Mouse (Mus musculus) left cerebral cortex, adult 9 months (tissue): Measurements from ENCODE around the gene Adamts17.
A peak's percentile ranks its signal among the peaks of the same experiment; 100 is the strongest.

Experiments
- DNase-seq, 2 experiments: peaks; one replicate each; pipeline ENCODE4 v3.0.0; 2022; ENCODE audit warnings: low spot score in 2 of 2

Adamts17 gene

DNA sequence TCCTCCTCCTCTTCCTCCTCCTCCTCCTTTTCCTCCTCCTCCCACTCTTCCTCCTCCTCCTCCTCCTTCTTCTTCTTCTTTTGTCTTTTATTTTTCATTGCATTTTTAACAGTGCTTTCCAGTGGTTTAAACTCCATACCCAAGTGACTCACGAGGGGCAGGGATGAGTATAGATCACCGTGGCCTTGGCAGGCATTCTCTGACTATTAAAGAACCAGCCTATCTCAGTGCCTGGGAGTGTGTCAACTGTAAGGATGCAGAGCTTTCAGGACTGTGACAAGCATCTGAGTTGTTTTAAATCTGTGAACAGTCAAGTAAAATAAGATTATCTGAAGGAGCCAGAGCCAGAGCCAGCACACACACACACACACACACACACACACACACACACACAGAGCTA lies 130.7 kb downstream of the Adamts17 start:
- DNase-seq, result no peak

DNA sequence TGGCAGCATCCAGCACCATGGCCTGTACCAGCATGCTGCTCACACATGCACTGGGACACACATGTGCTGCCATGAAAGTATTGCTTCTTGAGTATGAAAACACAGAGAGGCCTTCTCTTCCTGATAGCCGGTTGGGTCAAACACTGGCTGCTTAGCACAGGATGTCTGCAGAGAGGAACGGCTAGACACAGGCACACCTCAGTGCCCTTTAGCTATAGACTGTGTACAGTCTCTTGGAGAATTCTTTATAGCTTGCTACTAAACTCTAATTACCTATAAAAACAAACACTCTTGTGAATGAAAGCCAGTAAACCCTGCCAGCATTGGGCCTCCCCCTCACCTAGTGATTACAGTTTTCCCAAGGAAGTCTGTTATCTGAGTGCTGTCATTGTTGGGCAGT lies 131.4 kb downstream of the Adamts17 start:
- no peak for DNase-seq

- no peak for DNase-seq
Measured at GRCm38 (mm10) chr7:66974859-66975258, 135.3 kb downstream of the Adamts17 start.

- no peak for DNase-seq
Measured at GRCm38 (mm10) chr7:66976371-66976770, 136.8 kb downstream of the Adamts17 start.

- peak in 1 of 2 experiments; percentile 25 for DNase-seq
Measured at GRCm38 (mm10) chr7:66981591-66981990, 142.1 kb downstream of the Adamts17 start.

- DNase-seq, result no peak
Measured at GRCm38 (mm10) chr7:66982084-66982483, 142.5 kb downstream of the Adamts17 start.

DNA sequence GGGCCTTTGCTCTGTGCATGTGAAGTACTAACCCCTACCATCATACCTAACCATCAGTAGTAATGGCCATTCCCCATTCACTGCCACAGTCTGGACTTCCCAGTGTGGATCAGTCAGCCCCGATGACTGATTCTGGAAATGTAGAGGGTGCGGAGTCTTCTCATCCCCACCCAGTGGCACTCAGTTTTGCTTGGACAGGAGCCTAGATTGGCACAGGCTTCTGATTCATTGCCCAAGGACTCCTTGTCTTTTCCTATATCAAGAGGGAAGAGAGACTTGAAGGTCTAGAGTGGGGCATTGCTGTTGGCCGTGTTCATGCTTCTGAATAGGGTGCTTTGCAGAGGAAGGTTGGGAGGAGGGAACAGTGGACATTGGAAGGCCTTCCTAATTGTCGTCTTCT lies 148.1 kb downstream of the Adamts17 start:
- DNase-seq, result no peak

DNA sequence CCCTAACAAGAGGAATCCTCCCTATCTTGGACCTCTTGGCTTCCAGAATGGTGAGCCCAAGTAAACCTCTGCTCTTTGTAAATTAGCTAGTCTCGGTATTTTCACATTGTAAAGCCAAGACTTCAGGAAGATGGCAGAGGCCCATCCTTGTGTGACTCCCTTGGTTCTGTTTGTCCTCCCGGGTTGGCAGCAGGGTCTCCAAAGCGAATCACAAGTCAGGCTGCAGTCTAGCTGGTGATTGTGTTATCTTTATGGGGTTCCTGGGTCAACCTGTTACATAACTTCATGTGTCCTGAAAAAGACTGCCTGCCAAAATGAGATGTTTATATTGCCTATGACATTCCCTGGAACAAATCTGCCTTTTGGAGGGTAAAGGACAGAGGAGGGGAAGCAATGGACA lies 148.9 kb downstream of the Adamts17 start:
- no peak for DNase-seq

DNA sequence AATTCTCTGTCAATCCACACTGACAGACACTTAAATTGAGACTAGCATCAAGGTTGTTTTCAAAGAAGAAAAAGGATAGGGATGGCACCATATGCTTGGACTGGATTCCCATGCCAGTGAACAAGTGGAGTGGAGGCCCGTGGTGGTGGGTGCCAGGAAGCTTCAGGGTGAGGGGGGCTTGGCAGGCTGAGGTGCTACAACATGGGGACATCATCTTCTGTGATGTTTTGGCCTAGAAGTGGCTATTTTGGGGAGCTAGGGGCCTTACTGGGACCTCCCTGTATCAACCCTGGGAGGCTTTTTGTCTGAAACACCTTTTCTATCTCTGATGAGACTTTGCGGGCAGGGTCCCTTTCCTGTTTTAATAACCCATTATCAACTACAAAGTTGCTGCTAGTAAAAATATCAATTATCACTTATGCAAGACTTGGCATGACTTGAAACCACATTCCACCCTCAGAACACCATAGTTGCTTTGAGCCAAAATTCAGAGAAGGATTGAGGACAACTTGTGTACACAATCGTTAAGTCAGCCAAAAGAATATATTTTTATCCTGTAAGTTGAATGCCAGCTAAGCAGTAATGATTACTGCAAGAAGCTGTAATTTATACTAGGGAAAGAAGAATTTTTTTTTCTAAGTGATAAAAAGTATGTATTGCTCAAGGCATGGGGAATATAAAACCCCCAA lies 150.0 kb downstream of the Adamts17 start:
- DNase-seq, result peak; percentile 6 to 21

DNA sequence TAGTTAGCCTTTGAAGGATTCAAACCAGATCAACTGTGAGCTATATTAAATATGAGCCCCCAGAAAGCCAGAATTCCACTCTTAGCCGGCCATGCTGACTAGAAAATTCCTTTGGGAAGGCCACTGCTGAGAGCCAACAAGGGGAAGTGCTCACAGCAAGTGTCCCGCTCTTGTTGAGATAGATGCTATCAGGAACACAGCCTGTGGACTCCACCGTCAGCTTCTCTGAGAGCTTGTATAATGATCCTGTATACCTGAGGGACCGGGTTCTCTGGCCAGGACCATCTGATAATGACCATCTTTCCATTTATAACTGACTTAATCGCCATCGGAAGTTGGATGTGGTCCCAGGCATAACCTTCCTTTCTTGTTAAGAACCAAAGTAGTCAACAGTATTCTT lies 159.3 kb downstream of the Adamts17 start:
- DNase-seq, result no peak

GRCm38 (mm10) chr7:67003648-67004047 lies 164.1 kb downstream of the Adamts17 start:
- no peak for DNase-seq

- no peak for DNase-seq
Measured at GRCm38 (mm10) chr7:67004220-67004619, 164.7 kb downstream of the Adamts17 start.

DNA sequence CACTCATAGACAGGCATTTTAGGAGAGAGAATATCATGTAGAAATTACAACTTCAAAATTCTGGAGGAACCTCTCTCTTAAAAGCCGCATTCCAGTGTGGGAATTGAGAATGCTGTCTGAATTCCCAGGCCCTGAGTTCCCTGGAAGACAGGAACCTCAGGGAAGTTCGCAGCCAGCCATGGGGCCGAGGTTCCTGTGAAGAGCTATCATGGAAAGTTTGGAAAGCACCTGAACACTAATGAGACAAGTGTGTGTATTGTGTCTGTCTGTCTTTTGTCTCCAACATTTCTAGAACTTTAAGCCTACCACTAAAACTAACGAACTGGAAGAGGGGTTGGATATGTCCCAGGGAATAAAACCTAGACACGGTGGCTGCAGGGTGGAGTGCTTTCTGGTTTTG lies 170.3 kb downstream of the Adamts17 start:
- DNase-seq, result no peak

GRCm38 (mm10) chr7:67012011-67012751 lies 172.6 kb downstream of the Adamts17 start:
- no peak for DNase-seq

- no peak for DNase-seq
Measured at GRCm38 (mm10) chr7:67013211-67013895, 173.8 kb downstream of the Adamts17 start.

DNA sequence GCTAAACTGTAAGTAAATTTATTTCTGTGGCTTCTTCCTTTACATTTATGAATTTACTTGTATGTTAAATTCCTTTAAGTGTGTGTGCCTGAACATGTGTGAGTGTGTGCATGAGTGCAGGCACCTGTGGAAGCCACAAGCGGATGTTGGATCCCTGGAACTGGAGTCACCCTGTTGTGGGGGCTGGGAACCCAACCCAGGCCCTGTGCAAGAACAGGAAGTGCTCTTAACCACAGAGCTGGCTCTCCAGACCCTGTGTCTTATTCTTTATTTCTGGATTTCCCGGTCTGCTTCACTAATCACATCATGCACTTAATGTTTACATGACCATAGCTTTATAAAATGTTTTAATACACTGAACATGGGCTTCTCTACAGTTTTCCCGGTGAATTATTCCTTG lies 180.4 kb downstream of the Adamts17 start:
- no peak for DNase-seq

DNA sequence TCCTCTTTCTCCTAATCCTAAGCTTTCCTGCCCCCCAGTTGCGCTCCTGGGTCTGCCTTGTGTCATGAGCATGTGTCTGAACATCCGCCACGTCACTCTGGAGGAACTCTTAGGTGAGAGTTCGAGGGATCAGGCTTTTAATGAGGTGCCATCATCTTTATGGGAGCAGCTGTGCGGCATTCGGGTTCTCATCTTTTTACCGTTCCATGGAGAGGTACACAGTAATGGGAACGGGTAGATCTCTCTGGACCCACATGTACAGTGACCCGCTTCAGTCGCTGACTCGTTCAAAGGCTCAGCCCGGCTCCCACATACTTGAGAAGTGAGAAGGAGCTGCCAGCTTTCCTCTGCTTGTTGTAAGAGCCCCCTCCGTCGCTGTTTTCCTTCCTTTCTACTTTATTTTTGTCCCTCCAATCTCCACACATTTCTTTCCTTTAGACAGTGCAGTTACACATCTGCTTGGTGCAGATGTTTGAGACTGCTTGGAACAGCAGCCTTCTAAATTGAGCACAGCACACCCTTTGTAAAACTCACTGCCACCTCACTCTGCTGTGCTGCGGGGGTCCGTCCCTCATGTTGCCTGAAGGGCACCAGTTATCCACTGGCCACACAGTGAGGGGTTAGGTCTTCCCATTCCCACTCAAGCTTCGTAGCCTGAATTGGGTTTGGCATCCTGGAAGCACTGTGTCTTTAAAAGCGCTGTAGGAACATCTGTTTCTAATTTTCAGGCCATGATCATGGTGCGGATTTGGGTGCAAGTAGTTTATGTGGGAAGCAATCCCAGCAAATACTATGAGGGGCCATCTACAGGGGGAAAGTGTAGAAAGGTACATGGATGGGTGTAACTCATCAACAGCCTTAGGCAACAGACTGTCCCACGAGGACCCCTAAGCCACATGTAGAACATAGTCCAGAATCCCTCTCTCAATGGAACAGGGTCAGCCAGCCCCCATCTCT lies 186.9 kb downstream of the Adamts17 start:
- no peak for DNase-seq

- DNase-seq, result no peak
Measured at GRCm38 (mm10) chr7:67027216-67027615, 187.7 kb downstream of the Adamts17 start.

DNA sequence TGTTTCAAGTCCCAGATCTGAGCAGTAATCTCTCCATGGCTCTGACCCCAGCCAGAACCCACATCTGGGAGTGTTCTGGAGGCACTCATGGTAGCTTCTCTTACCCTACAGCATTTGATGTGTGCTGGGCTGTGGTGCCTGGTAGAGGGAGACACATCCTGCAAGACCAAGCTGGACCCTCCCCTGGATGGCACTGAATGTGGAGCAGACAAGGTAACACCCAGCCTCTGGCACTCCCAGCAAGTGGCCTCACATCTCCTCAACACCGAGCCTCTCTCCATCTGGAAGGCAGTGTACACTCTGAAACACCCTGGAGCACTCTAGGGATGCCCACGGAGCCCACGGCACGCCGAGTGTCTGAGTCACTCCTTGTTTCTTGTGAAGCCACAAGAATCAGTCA lies 188.2 kb downstream of the Adamts17 start:
- no peak for DNase-seq

DNA sequence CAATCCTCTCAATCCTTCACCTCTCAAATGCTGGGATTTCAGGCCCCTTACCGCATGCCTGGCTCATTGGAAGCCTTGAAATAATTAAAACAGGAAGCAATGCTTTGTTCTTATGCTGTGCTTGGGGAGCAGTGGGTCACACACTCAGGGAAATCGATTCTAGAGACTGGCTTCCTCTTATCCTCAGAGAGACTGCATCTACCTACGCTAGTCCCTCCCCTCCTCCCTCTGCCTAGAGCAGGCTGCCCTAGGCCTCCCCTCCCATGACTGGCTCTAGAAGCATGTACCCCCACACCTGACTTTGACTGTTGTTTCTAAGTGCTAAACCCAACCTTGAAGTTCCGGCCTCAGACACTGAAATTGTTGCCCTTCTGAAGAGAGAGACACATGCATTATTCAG lies 189.4 kb downstream of the Adamts17 start:
- DNase-seq, result no peak

GRCm38 (mm10) chr7:67029481-67029880 lies 189.9 kb downstream of the Adamts17 start:
- no peak for DNase-seq

DNA sequence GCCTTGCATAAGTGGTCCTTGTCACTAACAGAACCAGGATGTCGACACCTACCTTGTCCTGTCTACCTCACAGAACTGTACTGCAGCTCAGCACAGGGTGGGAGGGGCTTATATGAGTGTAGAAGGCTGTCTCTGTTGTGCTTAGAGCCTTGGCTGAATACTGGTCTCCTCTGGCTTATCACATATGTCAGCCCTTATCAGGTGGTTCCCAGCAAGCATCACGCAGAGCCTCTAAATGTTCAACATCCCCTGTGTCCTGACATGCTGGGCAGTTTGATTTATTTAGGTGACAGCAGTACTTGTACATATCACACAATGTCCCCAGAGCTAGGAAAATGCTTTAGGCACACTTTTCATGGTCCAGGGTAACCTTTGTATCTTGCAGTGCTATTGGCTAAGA lies 191.7 kb downstream of the Adamts17 start:
- no peak for DNase-seq
